Mouse (Mus musculus) erythroblast, embryonic 14.5 days (primary cell): ENCODE data around the gene Vcpkmt.

Experiments
- GATA1 ChIP-seq: IDR thresholded peaks from 2 replicates; pipeline ENCODE4 v1.6.1; 2012; ENCODE audit warnings: low read length, inconsistent platforms, mixed read lengths
- TAL1 ChIP-seq: IDR thresholded peaks from 3 replicates; pipeline ENCODE4 v1.6.1; 2012; ENCODE audit warnings: low read length, inconsistent platforms, mixed read lengths

DNA sequence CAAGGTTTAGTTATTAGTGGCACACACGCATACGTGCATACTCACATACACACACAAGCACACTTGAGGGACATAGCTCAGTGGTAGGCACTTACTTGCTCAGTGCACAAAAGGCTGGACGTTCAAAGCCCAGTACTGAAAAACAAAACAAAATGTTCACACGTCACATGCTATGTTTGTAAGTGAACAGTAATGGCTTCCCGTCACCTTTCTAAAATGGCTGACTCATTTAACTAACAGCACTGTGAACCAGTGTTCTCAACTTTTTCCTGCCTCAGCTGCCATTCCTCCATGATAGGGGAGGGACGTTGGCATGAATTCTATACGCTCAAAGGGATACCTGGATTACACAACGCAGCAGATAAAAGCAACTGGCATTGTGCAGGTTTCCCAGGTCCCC lies 9.6 kb downstream of the Vcpkmt start:
- TF ChIP-seq GATA1 (no peak), TAL1 (no peak)
